Mouse (Mus musculus): ENCODE data around the gene Nenf. TPM values are rescaled to one million over a fixed set of nuclear protein-coding genes. Genes with fewer than 3 reads are reported as not detected.

Gene Nenf
- polyA plus RNA-seq, 1 experiment from 2014 or later = 81.9 TPM

- H3K36me3 ChIP-seq = no peaks in the 10 kb centered on the region
- 84% methylated on average over 7 of the region's 7 CpGs for WGBS
- H3K4me2 ChIP-seq (replicated peaks) = no peak overlapping the region
- H3K9me3 ChIP-seq = no peaks in the 10 kb centered on the region
- no peak overlapping the region for H3K4me3 ChIP-seq
- no peaks in the 10 kb centered on the region for H3K27me3 ChIP-seq (replicated peaks)
- no peak overlapping the region for H3K9ac ChIP-seq
- no peaks in the 10 kb centered on the region for H3K4me1 ChIP-seq
- H3K27ac ChIP-seq = no peak overlapping the region
- no peak for ATAC-seq (ENCODE audit: low FRiP score, low read depth)
Observed at GRCm38 (mm10) chr1:191276181-191276580, 41.8 kb downstream of the Nenf start.

GRCm38 (mm10) chr1:191275527-191275926 lies 42.5 kb downstream of the Nenf start:
- H3K4me2 ChIP-seq (replicated peaks) = no peak overlapping the region
- H3K27me3 ChIP-seq (replicated peaks) = no peaks in the 10 kb centered on the region
- H3K9ac ChIP-seq = no peak overlapping the region
- ATAC-seq (ENCODE audit: low FRiP score, low read depth) = no peak
- no peaks in the 10 kb centered on the region for H3K36me3 ChIP-seq
- no peak overlapping the region for H3K4me3 ChIP-seq
- 8% methylated on average over 12 of the region's 12 CpGs for WGBS
- no peaks in the 10 kb centered on the region for H3K9me3 ChIP-seq
- H3K27ac ChIP-seq = no peak overlapping the region
- H3K4me1 ChIP-seq = no peaks in the 10 kb centered on the region

GRCm38 (mm10) chr1:191272660-191273059 lies 45.3 kb downstream of the Nenf start:
- Histone ChIP-seq H3K4me2 (replicated peaks) (no peak overlapping the region), H3K27me3 (replicated peaks) (no peaks in the 10 kb centered on the region), H3K4me3 (no peak overlapping the region), H3K36me3 (no peaks in the 10 kb centered on the region), H3K9ac (no peak overlapping the region), H3K4me1 (peaks cover 8% of the 10 kb centered on the region; the same call in 1 of the 2 replicates), H3K27ac (no peak overlapping the region), H3K9me3 (no peaks in the 10 kb centered on the region)
- no peak for ATAC-seq (ENCODE audit: low FRiP score, low read depth)
- 88% methylated on average over 3 of the region's 3 CpGs for WGBS

- H3K36me3 ChIP-seq = no peaks in the 10 kb centered on the region
- no peak for ATAC-seq (ENCODE audit: low FRiP score, low read depth)
- no peaks in the 10 kb centered on the region for H3K27me3 ChIP-seq (replicated peaks)
- no peak overlapping the region for H3K4me2 ChIP-seq (replicated peaks)
- 64% methylated on average over 8 of the region's 8 CpGs for WGBS
- H3K9me3 ChIP-seq = no peaks in the 10 kb centered on the region
- H3K27ac ChIP-seq = no peak overlapping the region
- H3K4me3 ChIP-seq = no peak overlapping the region
- peaks cover 10% of the 10 kb centered on the region; the same call in 1 of the 2 replicates for H3K4me1 ChIP-seq
- no peak overlapping the region for H3K9ac ChIP-seq
Observed at GRCm38 (mm10) chr1:191269648-191269952, 48.4 kb downstream of the Nenf start.

GRCm38 (mm10) chr1:191268797-191269647 lies 49.0 kb downstream of the Nenf start:
- ATAC-seq (ENCODE audit: low FRiP score, low read depth) = no peak
- no peak overlapping the region for H3K9ac ChIP-seq
- H3K4me1 ChIP-seq = peaks cover 10% of the 10 kb centered on the region; the same call in 1 of the 2 replicates
- H3K27ac ChIP-seq = no peak overlapping the region
- 77% methylated on average over 5 of the region's 5 CpGs for WGBS
- H3K9me3 ChIP-seq = no peaks in the 10 kb centered on the region
- H3K4me2 ChIP-seq (replicated peaks) = no peak overlapping the region
- no peaks in the 10 kb centered on the region for H3K36me3 ChIP-seq
- no peaks in the 10 kb centered on the region for H3K27me3 ChIP-seq (replicated peaks)
- H3K4me3 ChIP-seq = no peak overlapping the region

DNA sequence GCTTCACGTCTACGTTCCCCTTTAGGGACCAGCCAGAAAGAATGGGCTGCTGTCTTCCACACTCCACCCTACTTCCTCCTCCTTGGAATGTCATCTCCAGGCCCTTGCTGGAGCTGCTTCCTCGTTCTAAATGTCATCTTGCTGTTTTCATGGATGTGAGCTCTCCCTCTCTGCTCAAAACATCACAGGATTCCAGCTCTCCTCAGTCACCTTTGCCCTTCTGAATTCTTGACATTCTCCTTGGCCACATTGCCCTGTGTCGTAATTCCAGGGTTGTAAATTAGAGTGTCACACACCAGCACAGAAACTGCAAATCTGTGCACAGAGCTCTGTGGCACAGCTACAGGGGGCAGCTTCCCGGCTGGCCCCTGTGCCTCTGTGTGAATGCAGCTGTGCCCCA lies 50.1 kb downstream of the Nenf start:
- no peaks in the 10 kb centered on the region for H3K9me3 ChIP-seq
- no peak overlapping the region for H3K4me3 ChIP-seq
- H3K27me3 ChIP-seq (replicated peaks) = no peaks in the 10 kb centered on the region
- H3K4me2 ChIP-seq (replicated peaks) = no peak overlapping the region; the same call in 1 of the 2 replicates
- no peaks in the 10 kb centered on the region for H3K36me3 ChIP-seq
- 17% methylated on average over 5 of the region's 5 CpGs for WGBS
- H3K9ac ChIP-seq = no peak overlapping the region
- no peak for ATAC-seq (ENCODE audit: low FRiP score, low read depth)
- no peak overlapping the region for H3K27ac ChIP-seq
- H3K4me1 ChIP-seq = peaks cover 10% of the 10 kb centered on the region; the same call in 1 of the 2 replicates

GRCm38 (mm10) chr1:191267162-191267561 lies 50.8 kb downstream of the Nenf start:
- H3K36me3 ChIP-seq = no peaks in the 10 kb centered on the region
- peaks cover 10% of the 10 kb centered on the region; the same call in 1 of the 2 replicates for H3K4me1 ChIP-seq
- no peak overlapping the region for H3K9ac ChIP-seq
- no peaks in the 10 kb centered on the region for H3K27me3 ChIP-seq (replicated peaks)
- no peak for ATAC-seq (ENCODE audit: low FRiP score, low read depth)
- H3K4me2 ChIP-seq (replicated peaks) = no peak overlapping the region
- 86% methylated on average over 5 of the region's 5 CpGs for WGBS
- no peaks in the 10 kb centered on the region for H3K9me3 ChIP-seq
- no peak overlapping the region for H3K27ac ChIP-seq
- H3K4me3 ChIP-seq = no peak overlapping the region

GRCm38 (mm10) chr1:191263471-191263870 lies 54.5 kb downstream of the Nenf start:
- Histone ChIP-seq H3K4me2 (replicated peaks) (no peak overlapping the region), H3K4me1 (peaks cover 14% of the 10 kb centered on the region), H3K9me3 (no peaks in the 10 kb centered on the region), H3K27ac (no peak overlapping the region), H3K4me3 (no peak overlapping the region), H3K9ac (no peak overlapping the region), H3K27me3 (replicated peaks) (no peaks in the 10 kb centered on the region), H3K36me3 (no peaks in the 10 kb centered on the region)
- 91% methylated on average over 5 of the region's 5 CpGs for WGBS
- no peak for ATAC-seq (ENCODE audit: low FRiP score, low read depth)

- ATAC-seq (ENCODE audit: low FRiP score, low read depth) = no peak
- WGBS = 31% methylated on average over 6 of the region's 6 CpGs
Observed at GRCm38 (mm10) chr1:191261861-191262260, 56.1 kb downstream of the Nenf start.

GRCm38 (mm10) chr1:191259661-191260060 lies 58.3 kb downstream of the Nenf start:
- H3K27ac ChIP-seq = no peak overlapping the region
- 80% methylated on average over 5 of the region's 5 CpGs for WGBS

More at GRCm38 (mm10) chr1:191261861-191262260, 56.1 kb downstream of the Nenf start:
- H3K9me3 ChIP-seq = no peaks in the 10 kb centered on the region
- no peaks in the 10 kb centered on the region for H3K36me3 ChIP-seq
- H3K27ac ChIP-seq = no peak overlapping the region
- H3K9ac ChIP-seq = no peak overlapping the region
- no peak overlapping the region for H3K4me3 ChIP-seq
- H3K4me1 ChIP-seq = peaks cover 4% of the 10 kb centered on the region
- H3K4me2 ChIP-seq (replicated peaks) = no peak overlapping the region
- H3K27me3 ChIP-seq (replicated peaks) = no peaks in the 10 kb centered on the region

DNA sequence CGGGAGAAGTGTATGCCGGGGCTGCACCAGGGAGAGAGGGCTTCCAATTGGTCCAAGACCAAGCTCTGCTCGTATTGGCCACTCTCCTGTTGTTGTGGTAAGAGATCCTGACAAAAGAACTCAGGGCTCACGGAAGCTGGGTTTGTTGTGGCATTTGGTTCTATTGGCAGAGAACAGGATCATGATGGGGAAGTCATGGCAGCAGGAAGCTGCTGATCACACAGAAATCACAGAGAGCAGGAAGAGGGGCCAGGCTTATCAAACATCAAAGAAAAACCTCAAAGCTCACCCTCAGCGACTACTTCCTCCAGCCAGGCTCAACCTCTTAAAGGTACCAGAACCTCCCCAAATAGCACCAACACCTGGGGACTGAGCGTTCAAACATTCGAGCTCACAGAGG lies 58.9 kb downstream of the Nenf start:
- no peak for ATAC-seq (ENCODE audit: low FRiP score, low read depth)
- WGBS = 39% methylated on average over 7 of the region's 7 CpGs

More at GRCm38 (mm10) chr1:191259661-191260060, 58.3 kb downstream of the Nenf start:
- ATAC-seq (ENCODE audit: low FRiP score, low read depth) = no peak
- H3K9ac ChIP-seq = no peak overlapping the region
- no peaks in the 10 kb centered on the region for H3K36me3 ChIP-seq
- H3K4me2 ChIP-seq (replicated peaks) = no peak overlapping the region
- no peak overlapping the region for H3K4me3 ChIP-seq
- H3K9me3 ChIP-seq = no peaks in the 10 kb centered on the region
- H3K27me3 ChIP-seq (replicated peaks) = no peaks in the 10 kb centered on the region
- H3K4me1 ChIP-seq = peaks cover 4% of the 10 kb centered on the region

GRCm38 (mm10) chr1:191258521-191258920 lies 59.5 kb downstream of the Nenf start:
- WGBS = 59% methylated on average over 3 of the region's 3 CpGs
- no peaks in the 10 kb centered on the region for H3K27me3 ChIP-seq (replicated peaks)
- H3K27ac ChIP-seq = no peak overlapping the region
- ATAC-seq (ENCODE audit: low FRiP score, low read depth) = no peak
- peaks cover 4% of the 10 kb centered on the region for H3K4me1 ChIP-seq
- no peak overlapping the region for H3K9ac ChIP-seq
- H3K4me2 ChIP-seq (replicated peaks) = no peak overlapping the region
- H3K36me3 ChIP-seq = no peaks in the 10 kb centered on the region
- no peaks in the 10 kb centered on the region for H3K9me3 ChIP-seq
- H3K4me3 ChIP-seq = no peak overlapping the region

More for the DNA sequence above, 58.9 kb downstream of the Nenf start:
- Histone ChIP-seq H3K9ac (no peak overlapping the region), H3K9me3 (no peaks in the 10 kb centered on the region), H3K27ac (no peak overlapping the region), H3K4me3 (no peak overlapping the region), H3K27me3 (replicated peaks) (no peaks in the 10 kb centered on the region), H3K4me2 (replicated peaks) (no peak overlapping the region), H3K36me3 (no peaks in the 10 kb centered on the region), H3K4me1 (peaks cover 4% of the 10 kb centered on the region)

GRCm38 (mm10) chr1:191257981-191258380 lies 60.0 kb downstream of the Nenf start:
- WGBS = 23% methylated on average over 2 of the region's 2 CpGs
- no peaks in the 10 kb centered on the region for H3K9me3 ChIP-seq
- no peak overlapping the region for H3K9ac ChIP-seq
- no peaks in the 10 kb centered on the region for H3K36me3 ChIP-seq
- no peak for ATAC-seq (ENCODE audit: low FRiP score, low read depth)
- H3K27ac ChIP-seq = no peak overlapping the region
- H3K4me3 ChIP-seq = no peak overlapping the region
- H3K4me2 ChIP-seq (replicated peaks) = no peak overlapping the region
- H3K27me3 ChIP-seq (replicated peaks) = no peaks in the 10 kb centered on the region
- H3K4me1 ChIP-seq = peaks cover 4% of the 10 kb centered on the region

Measured in neural tube, embryonic 12.5 days (tissue).